Mouse (Mus musculus) layer of hippocampus, postnatal 10 days (tissue): Measurements from ENCODE around the gene Ttc19. TPM values are rescaled to one million over a fixed set of nuclear protein-coding genes. Genes with fewer than 3 reads are reported as not detected.

Source experiments
- DNase-seq, 2 experiments: peaks; one replicate each; pipeline ENCODE4 v3.0.0; 2021; ENCODE audit warnings: low spot score in 2 of 2
- long read RNA-seq: library from polyadenylated mRNA; stranded (forward); transcript quantifications from one replicate; pipeline ENCODE4 v2.0.0, GENCODE M21; 2023
- total RNA-seq, 2 experiments: library from RNA; stranded (reverse); gene quantifications; 2 replicates each; pipeline ENCODE4 v1.2.3; 2021

Gene Ttc19
- 10 to 100 TPM; 73.9 to 86.6 TPM for total RNA-seq
- long read RNA-seq, transcript Ttc19-201 (10 exons, 3,410 nt) = major isoform, 57 of 85 reads
- long read RNA-seq, transcript Ttc19-203 (2 exons, 1,025 nt) = minor isoform, 11 of 85 reads
- long read RNA-seq, partial matches to known transcripts = 3 of 85 reads
- long read RNA-seq, other reads (novel, unspliced or antisense) = 12 of 85 reads

GRCm38 (mm10) chr11:62280675-62281600 lies at the start of gene Ttc19, which contains the start of gene Zswim7:
Gene Ttc19 (plus strand): TSS chr11:62281473.
Gene Zswim7 (minus strand): TSS chr11:62281375.
- DNase-seq = peak; percentile 90 to 95

- no peak for DNase-seq
Observed at GRCm38 (mm10) chr11:62240631-62241261, 40.5 kb upstream of the Ttc19 start.

GRCm38 (mm10) chr11:62243871-62244270 lies 37.4 kb upstream of the Ttc19 start:
- DNase-seq = no peak

- DNase-seq = no peak
Observed at GRCm38 (mm10) chr11:62244471-62244870, 36.8 kb upstream of the Ttc19 start.

- no peak for DNase-seq
Observed at GRCm38 (mm10) chr11:62247759-62248400, 33.4 kb upstream of the Ttc19 start.

- DNase-seq = peak; percentile 58 to 73
Observed at GRCm38 (mm10) chr11:62248401-62249244, 32.6 kb upstream of the Ttc19 start, which contains the start of gene Adora2b. Gene Adora2b (plus strand): TSS chr11:62248984.

- DNase-seq = peak in 1 of 2 experiments; percentile 52
Observed at GRCm38 (mm10) chr11:62249266-62250037, 31.8 kb upstream of the Ttc19 start.

- DNase-seq = no peak
Observed at GRCm38 (mm10) chr11:62251047-62251446, 30.2 kb upstream of the Ttc19 start.

- no peak for DNase-seq
Observed at GRCm38 (mm10) chr11:62253380-62253779, 27.9 kb upstream of the Ttc19 start.

GRCm38 (mm10) chr11:62259214-62259613 lies 22.1 kb upstream of the Ttc19 start:
- DNase-seq = no peak

- peak in 1 of 2 experiments; percentile 33 for DNase-seq
Observed at GRCm38 (mm10) chr11:62263599-62263998, 17.7 kb upstream of the Ttc19 start.

GRCm38 (mm10) chr11:62264018-62264417 lies 17.3 kb upstream of the Ttc19 start:
- no peak for DNase-seq

- no peak for DNase-seq
Observed at GRCm38 (mm10) chr11:62265642-62266041, 15.6 kb upstream of the Ttc19 start.

GRCm38 (mm10) chr11:62266466-62267214 lies 14.6 kb upstream of the Ttc19 start:
- DNase-seq = no peak

- DNase-seq = no peak
Observed at GRCm38 (mm10) chr11:62268381-62268780, 12.9 kb upstream of the Ttc19 start.

GRCm38 (mm10) chr11:62269097-62269496 lies 12.2 kb upstream of the Ttc19 start:
- no peak for DNase-seq

- DNase-seq = no peak
Observed at GRCm38 (mm10) chr11:62270851-62271250, 10.4 kb upstream of the Ttc19 start.

- DNase-seq = no peak
Observed at GRCm38 (mm10) chr11:62277086-62277485, 4.2 kb upstream of the Ttc19 start.

- peak; percentile 82 to 85 for DNase-seq
Observed at GRCm38 (mm10) chr11:62278027-62278426, 3.2 kb upstream of the Ttc19 start.
